In the genomic region with DNA sequence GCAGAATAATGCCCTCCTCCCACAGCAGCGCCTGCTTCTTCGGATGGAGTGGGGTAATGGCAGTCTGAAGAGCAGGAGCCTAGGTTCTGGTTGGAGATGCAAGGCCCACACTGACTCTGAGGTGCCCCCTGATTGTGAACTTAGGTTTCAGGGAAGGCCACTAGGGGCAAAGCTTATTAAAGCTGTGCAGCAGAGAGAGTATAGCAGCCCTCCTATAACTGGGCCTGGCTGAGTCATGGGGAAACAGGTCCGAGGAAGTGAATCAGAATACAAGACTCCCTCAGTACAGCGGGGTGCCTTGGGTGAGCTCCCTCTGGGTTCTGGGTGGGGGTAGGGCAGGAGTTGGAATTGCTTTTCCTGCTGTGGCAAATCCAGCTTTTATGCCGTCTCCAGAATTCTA, we compare ENCODE assay signal across 10 mouse cellular contexts. TPM values are rescaled to one million over a fixed set of nuclear protein-coding genes. Genes with fewer than 3 reads are reported as not detected.
DNase-seq lines count a peak whose midpoint lies in the region; ATAC-seq and TF ChIP-seq lines count a peak whose summit lies in the region.
"Had no signal": no experiment of that assay in that cellular context is flagged by ENCODE, and none has a peak within 500 bp of the region (broad histone marks: within the 10 kb centered on the region; RNA-seq: fewer than 3 reads in every experiment).

No protein-coding gene starts in this region.

- no peaks in the 10 kb centered on the region for H3K27me3 ChIP-seq in kidney, embryonic 15.5 days
- no peaks in the 10 kb centered on the region for H3K27me3 ChIP-seq in kidney, adult 2 months (replicated peaks; ENCODE audit: control insufficient read depth, insufficient read depth, low read length)
- no peaks in the 10 kb centered on the region for H3K27me3 ChIP-seq in E14TG2a.4 (ENCODE audit: insufficient read depth, low read length)
- H3K27me3 ChIP-seq in limb, embryonic 13.5 days, result no peaks in the 10 kb centered on the region

- DNase-seq in kidney, adult 2 months, result no peak
- peak; percentile 33 for DNase-seq in brain, adult 2 months (ENCODE audit: low read depth, low spot score)
- no peak for DNase-seq in layer of hippocampus, postnatal 36 days
- no peak for DNase-seq in left cerebral cortex, postnatal 25 days (ENCODE audit: low spot score in 2 of 2)
- DNase-seq in adrenal gland, postnatal 4 days (ENCODE audit: low spot score in 2 of 2), result no peak
- DNase-seq: heart, adult 11 months had no signal

- no peaks in the 10 kb centered on the region for H3K9me3 ChIP-seq in kidney, embryonic 15.5 days (replicated peaks)
- H3K9me3 ChIP-seq in E14TG2a.4 (ENCODE audit: low read length), result no peaks in the 10 kb centered on the region
- no peaks in the 10 kb centered on the region for H3K9me3 ChIP-seq in limb, embryonic 13.5 days

- TF ChIP-seq CTCF in kidney, adult 2 months (conservative IDR thresholded peaks at IDR 0.05; ENCODE audit: insufficient read depth, insufficient read length, low read depth, low read length), result no peak
- peak; percentile 20 for TF ChIP-seq CTCF in E14TG2a.4 (conservative IDR thresholded peaks at IDR 0.05; ENCODE audit: low read length)

- no peak for ATAC-seq in kidney, embryonic 15.5 days (replicated peaks; ENCODE audit: low FRiP score)
- ATAC-seq in limb, embryonic 13.5 days (ENCODE audit: low FRiP score, low read depth), result peak; percentile 7; the same call in 1 of the 2 replicates

- no peak overlapping the region for H3K4me2 ChIP-seq in kidney, embryonic 15.5 days
- no peak overlapping the region for H3K4me2 ChIP-seq in limb, embryonic 13.5 days (replicated peaks)

- H3K9ac ChIP-seq in kidney, embryonic 15.5 days, result no peak overlapping the region
- H3K9ac ChIP-seq in limb, embryonic 13.5 days, result no peak overlapping the region

- peak overlapping the region; percentile 52; the same call in 1 of the 2 replicates for H3K27ac ChIP-seq in kidney, embryonic 15.5 days
- H3K27ac ChIP-seq in kidney, adult 2 months (ENCODE audit: insufficient read depth, low read depth, low read length), result no peak overlapping the region
- H3K27ac ChIP-seq in limb, embryonic 13.5 days, result no peak overlapping the region
- H3K27ac ChIP-seq: left cerebral cortex, adult 2 months had no signal

- no peak overlapping the region for H3K4me3 ChIP-seq in kidney, embryonic 15.5 days (replicated peaks)
- H3K4me3 ChIP-seq in kidney, adult 2 months (ENCODE audit: insufficient read depth, low read depth, low read length), result no peak overlapping the region
- no peak overlapping the region for H3K4me3 ChIP-seq in E14TG2a.4 (replicated peaks; ENCODE audit: low read length)
- H3K4me3 ChIP-seq in limb, embryonic 13.5 days, result no peak overlapping the region
- H3K4me3 ChIP-seq: left cerebral cortex, adult 2 months had no signal

- H3K4me1 ChIP-seq in kidney, embryonic 15.5 days, result peaks cover 71% of the 10 kb centered on the region
- H3K4me1 ChIP-seq in kidney, adult 2 months (ENCODE audit: control insufficient read depth, insufficient read depth, low read length), result 0 out of 2 replicates have a peak, but pooled peaks cover 2% of the 10 kb centered on the region
- H3K4me1 ChIP-seq in E14TG2a.4 (replicated peaks; ENCODE audit: low read depth, low read length), result peaks cover 72% of the 10 kb centered on the region
- peaks cover 50% of the 10 kb centered on the region for H3K4me1 ChIP-seq in limb, embryonic 13.5 days

- intact Hi-C loops in left cerebral cortex, postnatal 25 days (cut with DNase I), result no loop called here

- no peak for TF ChIP-seq POLR2A in kidney, adult 2 months (IDR thresholded peaks at IDR 0.05; ENCODE audit: low read depth, low read length)

- WGBS in kidney, embryonic 15.5 days, result 66% methylated on average over 5 of the region's 5 CpGs
- WGBS in kidney, adult 2 months, result 66% methylated on average over 5 of the region's 5 CpGs
- WGBS in limb, embryonic 13.5 days, result 69% methylated on average over 5 of the region's 5 CpGs

- H3K36me3 ChIP-seq in kidney, embryonic 15.5 days, result no peaks in the 10 kb centered on the region; the same call in 1 of the 2 replicates
- no peaks in the 10 kb centered on the region for H3K36me3 ChIP-seq in kidney, adult 2 months (ENCODE audit: control insufficient read depth, insufficient read depth, low read length)
- peaks cover 45% of the 10 kb centered on the region for H3K36me3 ChIP-seq in E14TG2a.4 (ENCODE audit: insufficient read depth, low read length)
- H3K36me3 ChIP-seq in limb, embryonic 13.5 days, result peaks cover 28% of the 10 kb centered on the region

RNA-seq across cellular contexts. Expression of gene Vapb, which starts 33.3 kb away (rescaled TPM):
- 14.0 and 17.9 TPM in 2 replicates for polyA plus RNA-seq in kidney, embryonic 15.5 days (2015; fragmentation: Nextera tagmentation; extraction: Ambion mirVana)
- 18.9 and 21.3 TPM in 2 replicates for polyA plus RNA-seq in kidney, adult 2 months (2012; rRNA removed)
- polyA plus RNA-seq in limb, embryonic 13.5 days (2015; fragmentation: Nextera tagmentation; extraction: Ambion mirVana), result 10.2 and 11.0 TPM in 2 replicates
- total RNA-seq in layer of hippocampus, postnatal 36 days (2021), result 100 to 1,000 TPM; 114 to 126 TPM
- 100 to 1,000 TPM; 125 to 133 TPM for total RNA-seq in left cerebral cortex, postnatal 25 days (2021)
- 100 to 1,000 TPM; 127 to 130 TPM for total RNA-seq in adrenal gland, postnatal 4 days (2021)

RNA-seq across cellular contexts. Expression of gene 1700010B08Rik, which starts 51.4 kb away (rescaled TPM):
- not detected in 2 replicates for polyA plus RNA-seq in kidney, embryonic 15.5 days (2015; fragmentation: Nextera tagmentation; extraction: Ambion mirVana)
- not detected in 2 replicates for polyA plus RNA-seq in kidney, adult 2 months (2012; rRNA removed)
- not detected in 2 replicates for polyA plus RNA-seq in limb, embryonic 13.5 days (2015; fragmentation: Nextera tagmentation; extraction: Ambion mirVana)
- total RNA-seq in layer of hippocampus, postnatal 36 days (2021), result not detected
- total RNA-seq in left cerebral cortex, postnatal 25 days (2021), result not detected
- not detected for total RNA-seq in adrenal gland, postnatal 4 days (2021)
- total RNA-seq: left cerebral cortex, adult 2 months had no signal
